Mouse (Mus musculus): ENCODE results near the gene Hcrtr2. TPM values are rescaled to one million over a fixed set of nuclear protein-coding genes. Genes with fewer than 3 reads are reported as not detected.
A peak's percentile ranks its signal among the peaks of the same experiment; 100 is the strongest.

The Hcrtr2 gene
- polyA plus RNA-seq, 1 experiment from 2014 or later, result 0.66 TPM

GRCm38 (mm10) chr9:76235945-76236503, 87.6 kb downstream of the Hcrtr2 start:
- 3% methylated on average over 14 of the region's 14 CpGs for WGBS
- H3K36me3 ChIP-seq, result no peaks in the 10 kb centered on the region

GRCm38 (mm10) chr9:76234899-76235298, 88.8 kb downstream of the Hcrtr2 start:
- no peak overlapping the region for H3K9ac ChIP-seq (replicated peaks)
- no peak overlapping the region for H3K27ac ChIP-seq
- WGBS, result 29% methylated on average over 6 of the region's 7 CpGs
- no peaks in the 10 kb centered on the region for H3K27me3 ChIP-seq
- H3K4me2 ChIP-seq, result no peak overlapping the region
- no peak overlapping the region for H3K4me3 ChIP-seq (replicated peaks)
- no peak for ATAC-seq (ENCODE audit: insufficient number of reproducible peaks, insufficient read depth, low FRiP score, low TSS enrichment, low read depth)
- H3K4me1 ChIP-seq (replicated peaks), result peaks cover 17% of the 10 kb centered on the region
- no peaks in the 10 kb centered on the region for H3K36me3 ChIP-seq
- no peaks in the 10 kb centered on the region for H3K9me3 ChIP-seq

More at GRCm38 (mm10) chr9:76235945-76236503, 87.6 kb downstream of the Hcrtr2 start:
- H3K4me3 ChIP-seq (replicated peaks), result peak overlapping the region; percentile 38
- no peaks in the 10 kb centered on the region for H3K27me3 ChIP-seq
- H3K27ac ChIP-seq, result peak overlapping the region; percentile 69
- peaks cover 17% of the 10 kb centered on the region for H3K4me1 ChIP-seq (replicated peaks)
- H3K4me2 ChIP-seq, result peak overlapping the region; percentile 72
- 0 out of 2 replicates have a peak, but pooled peaks have one; percentile 62 for ATAC-seq (ENCODE audit: insufficient number of reproducible peaks, insufficient read depth, low FRiP score, low TSS enrichment, low read depth)
- peak overlapping the region; percentile 59 for H3K9ac ChIP-seq (replicated peaks)
- H3K9me3 ChIP-seq, result no peaks in the 10 kb centered on the region

- Histone ChIP-seq H3K9me3 (no peaks in the 10 kb centered on the region), H3K27ac (no peak overlapping the region), H3K4me2 (no peak overlapping the region), H3K4me3 (replicated peaks) (no peak overlapping the region), H3K36me3 (no peaks in the 10 kb centered on the region), H3K27me3 (no peaks in the 10 kb centered on the region), H3K4me1 (replicated peaks) (peaks cover 10% of the 10 kb centered on the region), H3K9ac (replicated peaks) (no peak overlapping the region)
- 64% methylated on average over 11 of the region's 11 CpGs for WGBS
- ATAC-seq (ENCODE audit: insufficient number of reproducible peaks, insufficient read depth, low FRiP score, low TSS enrichment, low read depth), result no peak
These were observed 93.3 kb downstream of the Hcrtr2 start for GRCm38 (mm10) chr9:76230400-76230799.

GRCm38 (mm10) chr9:76217178-76217975, 106.3 kb downstream of the Hcrtr2 start:
- no peaks in the 10 kb centered on the region for H3K4me1 ChIP-seq (replicated peaks)
- H3K9me3 ChIP-seq, result no peaks in the 10 kb centered on the region
- no peak overlapping the region for H3K4me3 ChIP-seq (replicated peaks)
- no peak overlapping the region for H3K27ac ChIP-seq
- no peak for ATAC-seq (ENCODE audit: insufficient number of reproducible peaks, insufficient read depth, low FRiP score, low TSS enrichment, low read depth)
- no peaks in the 10 kb centered on the region for H3K27me3 ChIP-seq
- H3K4me2 ChIP-seq, result no peak overlapping the region
- H3K9ac ChIP-seq (replicated peaks), result no peak overlapping the region
- 68% methylated on average over 4 of the region's 4 CpGs for WGBS
- no peaks in the 10 kb centered on the region for H3K36me3 ChIP-seq

GRCm38 (mm10) chr9:76214678-76215077, 109.0 kb downstream of the Hcrtr2 start:
- no peaks in the 10 kb centered on the region for H3K27me3 ChIP-seq
- no peak overlapping the region for H3K4me2 ChIP-seq
- no peaks in the 10 kb centered on the region for H3K4me1 ChIP-seq (replicated peaks)
- 65% methylated on average over 4 of the region's 4 CpGs for WGBS
- H3K9ac ChIP-seq (replicated peaks), result no peak overlapping the region
- ATAC-seq (ENCODE audit: insufficient number of reproducible peaks, insufficient read depth, low FRiP score, low TSS enrichment, low read depth), result no peak
- no peak overlapping the region for H3K27ac ChIP-seq
- H3K4me3 ChIP-seq (replicated peaks), result no peak overlapping the region
- H3K9me3 ChIP-seq, result no peaks in the 10 kb centered on the region
- no peaks in the 10 kb centered on the region for H3K36me3 ChIP-seq

GRCm38 (mm10) chr9:76213557-76213956, 110.1 kb downstream of the Hcrtr2 start, which contains the start of gene Gfral:
Gene Gfral, minus strand, starts transcription at chr9:76213657.
- Histone ChIP-seq H3K4me1 (replicated peaks) (no peaks in the 10 kb centered on the region), H3K36me3 (no peaks in the 10 kb centered on the region), H3K9me3 (no peaks in the 10 kb centered on the region), H3K4me3 (replicated peaks) (no peak within 1 kb of the TSS), H3K27ac (no peak within 1 kb of the TSS), H3K4me2 (no peak within 1 kb of the TSS), H3K27me3 (no peaks in the 10 kb centered on the region), H3K9ac (replicated peaks) (no peak within 1 kb of the TSS)
- 87% methylated on average over 2 of the region's 2 CpGs for WGBS
- ATAC-seq (ENCODE audit: insufficient number of reproducible peaks, insufficient read depth, low FRiP score, low TSS enrichment, low read depth), result no peak

GRCm38 (mm10) chr9:76196917-76197316, 126.7 kb downstream of the Hcrtr2 start:
- no peak overlapping the region for H3K4me2 ChIP-seq
- WGBS, result 62% methylated on average over 4 of the region's 4 CpGs

GRCm38 (mm10) chr9:76179221-76179620, 144.4 kb downstream of the Hcrtr2 start:
- no peak overlapping the region for H3K27ac ChIP-seq
- H3K9ac ChIP-seq (replicated peaks), result no peak overlapping the region
- H3K4me3 ChIP-seq (replicated peaks), result no peak overlapping the region
- no peaks in the 10 kb centered on the region for H3K27me3 ChIP-seq
- no peaks in the 10 kb centered on the region for H3K36me3 ChIP-seq
- no peaks in the 10 kb centered on the region for H3K4me1 ChIP-seq (replicated peaks)
- H3K4me2 ChIP-seq, result no peak overlapping the region
- no peak for ATAC-seq (ENCODE audit: insufficient number of reproducible peaks, insufficient read depth, low FRiP score, low TSS enrichment, low read depth)
- no peaks in the 10 kb centered on the region for H3K9me3 ChIP-seq

More at GRCm38 (mm10) chr9:76196917-76197316, 126.7 kb downstream of the Hcrtr2 start:
- no peaks in the 10 kb centered on the region for H3K36me3 ChIP-seq
- H3K4me1 ChIP-seq (replicated peaks), result no peaks in the 10 kb centered on the region
- H3K9me3 ChIP-seq, result no peaks in the 10 kb centered on the region
- H3K27me3 ChIP-seq, result no peaks in the 10 kb centered on the region
- H3K9ac ChIP-seq (replicated peaks), result no peak overlapping the region
- no peak overlapping the region for H3K4me3 ChIP-seq (replicated peaks)
- H3K27ac ChIP-seq, result no peak overlapping the region
- no peak for ATAC-seq (ENCODE audit: insufficient number of reproducible peaks, insufficient read depth, low FRiP score, low TSS enrichment, low read depth)

Other genes starting within 250 kb of the Hcrtr2 start
- gene Gfral, start 110.2 kb downstream of the Hcrtr2 start, polyA plus RNA-seq (2016; fragmentation: Nextera tagmentation; extraction: Ambion mirVana), result not detected in 2 replicates
- gene Fam83b, start 243.3 kb upstream of the Hcrtr2 start, polyA plus RNA-seq (2016; fragmentation: Nextera tagmentation; extraction: Ambion mirVana), result 1.1 and 1.8 TPM in 2 replicates

Measured in limb, embryonic 12.5 days (tissue).